Mouse (Mus musculus) right cerebral cortex, adult 18-20 months (tissue): ENCODE measurements at regions not wholly inside any gene's neighbourhood (a gene's known extent, or its start where the extent isn't known, plus 50 kb on each side); places are given as distances from the start of the nearest gene placed in this dataset.

Experiments
- DNase-seq: peaks from one replicate; pipeline ENCODE4 v3.0.0; 2022; ENCODE audit warnings: mixed read lengths

DNA sequence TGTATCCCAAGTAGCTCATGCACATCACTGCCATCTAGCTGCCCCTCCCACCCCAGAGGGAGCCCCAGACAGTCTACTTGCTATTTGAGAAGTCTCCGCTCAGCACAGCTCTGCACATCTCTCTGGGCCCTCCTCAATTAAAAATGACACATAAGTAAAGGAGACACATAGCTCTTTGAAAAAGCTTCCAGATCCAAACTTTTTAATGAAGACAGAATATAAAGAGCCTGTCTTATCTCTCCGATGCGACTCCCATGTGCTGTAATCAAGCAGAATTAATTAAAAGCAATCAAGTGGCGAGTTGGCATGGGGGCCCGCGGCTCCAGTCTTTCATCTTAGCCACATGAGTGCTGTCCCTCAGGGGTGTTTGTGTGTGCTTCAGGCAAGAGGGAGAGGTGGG lies 144.6 kb upstream of the Gjb5 start:
- no peak for DNase-seq

DNA sequence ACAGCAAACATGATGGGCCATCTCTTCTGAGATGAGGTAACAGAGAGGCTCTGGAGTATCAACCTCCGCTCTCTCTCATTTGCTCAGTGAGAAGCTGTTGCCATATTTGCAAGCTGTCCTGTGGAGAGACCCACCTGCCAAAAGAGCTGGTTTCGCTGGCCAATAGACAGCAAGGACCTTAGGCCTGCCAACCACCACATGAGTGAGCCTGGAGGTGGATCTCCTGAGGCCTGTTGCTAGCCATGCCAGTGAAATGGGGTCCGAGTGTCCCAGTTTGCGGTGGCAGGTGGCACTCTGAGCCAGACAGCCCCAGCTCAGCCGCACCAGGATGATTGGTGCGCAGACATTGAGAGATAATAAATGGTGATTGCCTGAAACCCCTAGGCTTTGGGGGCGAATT lies 143.9 kb upstream of the Gjb5 start:
- DNase-seq = no peak

DNA sequence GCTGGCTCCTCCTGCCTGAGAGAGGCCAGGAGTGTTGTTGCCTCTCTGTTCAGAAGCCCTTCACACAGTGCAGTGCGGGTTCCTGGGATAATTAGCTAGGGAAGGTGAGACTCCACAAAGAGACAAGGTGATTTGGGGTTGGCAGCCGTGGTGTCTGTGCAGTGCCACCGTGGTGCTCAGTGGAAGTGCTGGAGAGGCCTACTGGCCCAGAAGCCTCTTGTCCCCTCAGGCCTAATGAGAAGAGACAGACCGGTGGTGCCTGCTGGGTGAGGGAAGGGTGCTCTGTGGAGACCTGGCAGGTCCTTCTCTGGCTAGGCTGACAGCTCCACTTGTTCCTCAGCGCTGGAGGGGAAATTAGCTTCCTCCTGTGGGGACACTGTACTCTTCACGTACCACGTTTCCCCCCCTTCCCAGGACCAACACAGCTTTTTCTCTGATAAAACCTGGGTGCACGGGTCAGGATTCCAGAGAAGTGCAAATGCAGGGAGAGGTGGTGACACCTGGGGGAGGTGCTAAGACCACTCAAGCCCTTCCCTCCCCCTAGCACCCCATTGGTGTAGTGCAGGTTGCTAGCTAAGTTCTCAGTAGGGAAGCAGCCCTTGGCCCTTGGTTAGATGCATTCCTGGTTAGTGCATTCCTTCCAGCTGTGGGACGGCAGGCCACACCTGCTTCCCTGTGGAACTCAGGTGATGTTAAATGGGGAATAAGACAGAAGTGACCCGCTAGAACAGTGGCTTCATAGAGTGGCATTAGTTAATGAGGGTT lies 129.2 kb upstream of the Gjb5 start:
- no peak for DNase-seq

DNA sequence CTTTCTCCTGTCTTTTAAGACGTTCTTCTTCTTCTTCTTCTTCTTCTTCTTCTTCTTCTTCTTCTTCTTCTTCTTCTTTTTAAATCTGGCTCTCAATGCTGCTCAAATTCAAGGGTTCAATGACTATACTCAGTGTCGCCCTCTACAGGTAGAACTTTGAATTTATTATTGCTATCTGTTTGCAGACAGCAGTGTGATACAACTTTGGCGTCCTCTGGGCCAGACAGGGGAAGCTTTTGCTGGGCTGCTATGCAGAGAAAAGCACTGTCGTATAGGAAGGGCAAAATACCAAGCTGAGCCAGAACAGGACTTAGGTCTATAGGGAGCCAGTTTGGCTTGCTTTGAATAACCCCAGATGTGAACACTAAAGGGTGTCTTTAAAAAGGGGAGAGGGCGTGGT lies 127.3 kb upstream of the Gjb5 start:
- DNase-seq = no peak

DNA sequence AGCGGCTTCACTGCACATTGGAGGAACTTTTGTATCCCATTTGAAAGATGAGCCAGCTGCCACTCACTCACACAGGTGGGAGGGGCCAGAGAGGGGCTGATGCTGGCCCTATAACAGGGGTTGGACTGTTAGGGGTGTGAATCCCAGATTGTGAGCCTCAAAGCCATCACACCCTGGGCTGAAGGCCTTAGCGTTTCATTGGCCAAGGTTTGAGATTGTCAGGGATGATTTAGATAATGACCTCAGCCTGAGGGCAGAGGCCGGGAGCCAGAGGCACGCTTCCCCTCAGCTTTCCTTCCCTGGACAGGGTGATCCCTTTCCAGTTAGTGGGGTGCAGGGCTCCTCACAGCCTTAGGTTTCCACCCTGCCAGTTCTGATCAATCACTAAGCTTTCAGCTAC lies 124.5 kb upstream of the Gjb5 start:
- DNase-seq = no peak

DNA sequence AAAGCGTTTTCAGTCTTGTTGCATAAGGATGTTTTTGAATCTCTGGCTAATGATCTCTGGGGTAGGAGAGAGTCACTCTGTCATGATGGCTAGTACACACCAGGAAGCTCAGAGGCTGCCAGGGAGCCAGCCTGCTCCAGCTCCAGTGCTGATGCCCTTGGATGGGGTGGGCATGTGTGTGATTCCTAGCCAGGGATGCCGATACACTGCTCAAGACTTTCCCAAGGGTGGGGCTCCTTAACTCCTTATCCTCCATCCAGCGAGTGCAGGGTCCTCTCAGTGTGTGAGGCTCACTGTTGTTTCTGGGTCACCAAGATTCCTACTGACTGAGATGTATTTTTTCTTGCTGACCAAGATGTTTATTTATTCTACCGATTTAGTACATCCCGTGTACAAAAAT lies 122.4 kb upstream of the Gjb5 start:
- DNase-seq = no peak

DNA sequence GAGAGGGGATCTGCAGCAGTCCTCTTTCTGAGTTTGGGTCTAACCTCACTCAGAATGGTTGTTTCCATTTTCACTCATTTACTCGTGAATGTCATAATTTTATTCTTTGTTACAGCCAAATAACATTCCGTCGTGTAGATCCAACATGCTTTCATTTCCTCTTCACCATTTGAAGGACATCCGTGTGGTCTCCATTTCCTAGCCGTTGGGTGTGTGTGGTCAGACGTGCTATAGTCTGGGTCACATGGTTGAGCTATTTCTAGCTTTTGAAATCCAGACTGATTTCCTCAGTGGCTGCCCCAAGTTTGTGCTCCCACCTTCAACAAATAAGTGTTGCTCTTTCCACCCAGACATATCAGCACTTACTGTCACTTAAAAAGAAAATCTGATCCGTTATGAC lies 111.9 kb upstream of the Gjb5 start:
- DNase-seq = no peak

DNA sequence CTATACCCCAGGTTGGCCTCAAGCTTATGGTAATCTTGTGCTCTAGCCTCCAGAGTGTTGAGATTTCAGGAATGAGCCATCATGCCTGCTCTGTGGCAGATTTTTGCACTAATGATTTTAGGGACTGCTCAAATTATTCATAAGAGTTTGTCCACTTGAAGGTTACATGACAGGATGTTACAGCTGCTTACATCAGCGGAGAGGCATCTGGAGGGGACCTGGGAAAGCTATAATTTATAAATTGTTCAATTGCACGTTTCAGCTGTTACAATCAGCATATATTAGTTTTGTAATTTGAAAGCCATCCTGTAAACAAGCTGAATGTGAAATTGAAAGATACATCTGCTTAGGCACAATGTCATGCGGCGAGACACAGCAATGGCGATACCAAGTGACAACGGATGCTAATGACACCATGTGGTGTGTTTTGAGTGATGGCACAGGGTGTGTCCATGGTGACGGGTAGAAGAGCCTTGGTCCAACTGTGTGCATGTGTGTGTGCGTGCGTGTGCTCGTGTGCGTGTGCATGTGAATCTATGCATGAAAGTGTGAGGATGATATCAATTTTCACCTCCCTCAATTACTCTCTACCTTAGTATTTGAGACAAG lies 96.6 kb upstream of the Gjb5 start:
- no peak for DNase-seq

DNA sequence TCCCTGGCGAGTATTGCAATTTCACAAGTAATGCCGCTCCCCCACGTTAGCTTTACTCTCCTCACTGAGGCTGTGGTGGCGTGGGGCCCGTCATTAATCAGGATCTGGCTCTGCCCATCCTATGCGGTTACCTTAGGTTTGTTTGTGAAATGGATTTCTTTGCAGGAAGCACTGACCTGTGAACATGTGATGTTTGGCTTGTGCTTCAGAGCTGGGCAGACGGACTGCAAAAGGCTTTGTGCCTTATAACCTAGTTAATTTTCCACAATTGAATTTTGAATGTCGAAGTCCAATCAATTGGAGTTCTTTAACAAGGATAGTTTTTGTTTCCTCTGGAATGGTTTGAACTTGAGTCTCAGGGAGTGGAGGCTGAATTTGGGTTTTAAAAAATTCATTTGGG lies 94.1 kb upstream of the Gjb5 start:
- no peak for DNase-seq

DNA sequence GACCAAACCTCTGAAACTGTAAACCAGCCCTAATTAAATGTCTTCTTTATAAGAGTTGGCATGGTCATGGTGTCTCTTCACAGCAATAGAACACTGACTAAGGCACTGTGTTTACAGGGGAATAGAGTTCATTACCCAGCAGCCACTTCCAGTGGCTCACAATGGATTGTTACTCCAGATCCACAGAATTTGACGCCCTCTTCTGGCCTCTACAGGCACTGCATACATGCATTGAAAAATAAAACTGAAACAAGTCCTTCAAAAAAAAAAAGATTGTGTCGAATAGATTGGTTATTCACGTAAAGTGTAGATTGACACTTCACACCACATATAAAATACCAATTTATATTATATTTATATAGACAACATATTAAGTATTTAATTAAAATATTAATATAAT lies 87.3 kb upstream of the Gjb5 start:
- DNase-seq = no peak

DNA sequence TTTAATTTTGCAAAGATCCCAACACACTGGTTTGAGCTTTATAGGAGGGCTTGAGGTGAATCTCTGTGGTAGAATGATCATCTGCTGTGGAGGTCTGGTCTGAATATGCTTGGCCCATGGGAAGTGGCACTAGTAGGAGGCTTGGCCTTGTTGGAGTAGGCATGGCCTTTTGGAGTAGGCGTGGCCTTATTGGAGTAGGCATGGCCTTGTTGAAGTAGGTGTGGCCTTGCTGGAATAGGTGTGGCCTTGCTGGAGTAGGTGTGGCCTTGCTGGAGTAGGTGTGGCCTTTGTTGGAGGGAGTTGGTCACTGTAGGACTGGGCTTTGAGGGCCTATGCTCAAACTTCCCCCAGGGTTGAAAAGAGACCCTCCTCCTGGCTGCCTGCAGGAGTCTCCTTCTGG lies 86.1 kb upstream of the Gjb5 start:
- DNase-seq = no peak

DNA sequence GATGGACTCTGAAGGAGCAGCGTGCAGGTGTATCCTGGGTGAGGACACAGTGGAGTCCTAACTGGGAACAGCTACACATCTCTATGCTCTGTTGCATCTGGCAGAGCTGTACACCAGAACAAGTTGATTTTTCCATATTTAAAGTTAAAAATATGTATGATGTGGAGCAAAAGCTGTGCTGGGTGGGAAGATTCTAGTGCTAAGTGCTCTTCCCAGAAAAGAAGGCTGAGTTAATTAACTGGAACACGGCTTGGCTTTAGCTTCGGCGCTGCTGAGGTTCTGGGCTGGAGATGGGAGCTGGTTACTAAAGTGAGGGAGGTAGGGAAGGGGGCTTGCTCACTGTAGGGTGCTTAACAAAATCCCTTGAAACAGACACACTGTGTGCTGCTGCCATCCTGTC lies 84.0 kb upstream of the Gjb5 start:
- DNase-seq = peak; percentile 17

DNA sequence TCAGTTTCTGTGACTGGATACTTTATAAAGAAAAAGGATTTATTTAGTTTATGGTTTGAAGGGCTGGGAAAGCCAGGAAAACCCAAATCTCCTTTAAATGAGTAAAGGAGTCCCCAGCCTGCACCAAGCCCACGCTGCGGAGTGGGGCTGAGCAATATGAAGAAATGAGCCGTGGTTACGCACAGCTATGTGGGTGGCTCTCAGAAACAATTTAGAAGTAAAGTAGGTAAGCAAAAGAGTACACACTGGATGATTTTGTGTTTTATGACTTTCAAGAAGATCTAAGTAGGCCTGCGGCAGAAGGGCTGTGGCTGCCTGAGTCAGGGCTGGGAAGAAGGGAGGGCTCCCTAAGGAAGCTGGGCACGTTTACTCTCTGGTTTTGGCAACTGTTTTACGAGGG lies 82.6 kb upstream of the Gjb5 start:
- peak; percentile 47 for DNase-seq

DNA sequence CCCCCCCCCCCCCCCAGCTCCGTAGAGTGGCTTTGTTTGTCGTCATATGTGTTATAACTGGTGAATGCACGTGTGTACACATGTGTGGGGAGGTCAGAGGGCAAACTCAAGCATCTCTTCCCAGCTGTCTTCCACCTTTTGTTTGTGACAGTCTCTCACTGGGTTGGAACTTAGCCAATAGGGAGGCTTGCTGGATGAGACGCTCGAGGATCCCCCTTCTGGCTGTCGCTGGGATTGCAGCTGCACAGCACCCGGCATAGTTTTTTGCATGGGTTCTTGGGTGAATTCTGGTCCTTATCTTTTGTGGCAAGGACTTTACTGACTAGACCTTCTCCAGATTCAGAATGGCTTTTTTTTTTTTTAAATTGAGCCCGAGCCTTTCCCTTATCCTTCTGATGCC lies 77.1 kb upstream of the Gjb5 start:
- DNase-seq = no peak

DNA sequence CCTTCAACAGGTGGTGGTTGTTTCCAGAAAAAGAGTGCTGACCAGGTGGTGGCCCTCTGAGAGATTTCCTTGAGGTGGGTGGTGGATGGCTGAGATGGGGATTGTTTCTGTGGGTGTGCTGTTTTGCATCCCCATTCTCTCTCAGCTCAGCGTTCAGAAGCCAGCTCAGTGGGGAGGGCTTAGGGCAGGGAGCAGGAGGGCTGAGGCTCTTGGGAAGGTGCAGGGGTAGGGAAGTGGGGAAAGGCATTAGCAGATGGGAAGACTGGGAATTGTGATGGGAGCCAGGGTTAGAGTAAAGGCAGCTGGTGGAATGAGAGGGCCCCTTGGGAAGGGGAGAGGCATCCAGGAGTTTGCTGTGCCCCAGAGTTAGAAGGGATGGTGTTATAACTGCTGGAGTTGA lies 72.3 kb upstream of the Gjb5 start:
- DNase-seq = no peak

DNA sequence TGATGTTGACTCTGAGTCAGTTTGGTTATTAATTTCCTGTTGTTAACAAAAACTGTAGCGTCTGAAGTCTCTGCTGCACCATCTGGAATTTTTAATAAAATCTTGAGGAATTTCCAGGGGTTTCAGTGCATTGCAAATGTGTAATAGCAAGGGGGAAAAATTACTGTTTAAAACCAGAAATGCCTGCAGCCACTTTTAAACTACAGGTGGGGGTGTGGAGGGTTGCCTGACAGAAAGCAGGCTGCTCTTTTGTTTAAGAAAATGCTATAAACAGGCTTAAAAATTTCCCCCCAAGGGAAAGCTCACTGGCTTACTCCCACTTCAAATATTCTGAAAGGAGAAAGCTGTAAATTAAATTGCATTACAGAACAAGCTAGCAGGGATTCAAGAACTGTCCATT lies 71.8 kb upstream of the Gjb5 start:
- DNase-seq = no peak

DNA sequence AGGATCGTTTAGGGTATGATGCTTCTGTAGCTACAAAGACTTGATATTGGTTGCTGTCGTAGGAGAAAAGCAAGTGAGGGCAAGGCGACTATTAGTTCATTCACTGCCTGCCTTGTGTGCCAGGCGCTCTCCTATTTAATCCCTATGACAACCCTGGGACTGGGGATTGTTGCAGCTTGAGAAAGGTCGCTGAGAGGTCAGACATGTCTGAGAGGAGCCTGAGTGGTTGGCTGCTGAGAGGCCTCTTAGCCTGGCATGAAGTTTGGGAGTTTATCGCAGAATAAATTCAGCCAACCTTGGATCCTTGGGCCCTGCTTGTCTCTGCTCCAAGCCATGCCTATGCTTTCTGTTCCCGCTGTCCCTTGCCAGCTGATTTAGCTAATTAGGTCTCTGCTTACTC lies 65.9 kb upstream of the Gjb5 start:
- DNase-seq = no peak

DNA sequence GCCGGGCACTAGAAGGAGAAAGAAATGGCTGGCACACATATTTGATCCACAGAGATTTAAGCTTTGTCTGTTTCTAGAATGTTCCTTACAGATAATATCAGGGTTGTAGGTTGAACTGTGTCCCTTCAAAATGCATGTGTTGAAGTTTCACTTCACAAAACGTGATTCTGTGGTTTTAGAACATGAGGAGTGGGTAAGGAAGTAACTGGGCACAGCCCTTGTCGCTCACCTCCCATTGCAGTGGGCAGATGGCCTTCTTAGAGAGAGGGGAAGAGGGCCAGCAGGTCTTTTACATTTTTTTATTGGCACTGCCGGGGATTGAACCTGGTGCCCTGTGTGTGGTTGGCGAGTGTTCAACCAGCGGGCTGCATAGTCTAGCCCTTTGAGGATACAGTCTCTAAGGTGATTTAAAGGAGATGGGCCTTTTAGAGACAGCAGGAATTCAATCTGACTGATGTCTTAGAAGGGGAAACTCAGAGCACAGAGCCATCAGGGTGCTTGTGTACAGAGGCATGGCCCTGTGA lies 64.0 kb upstream of the Gjb5 start:
- DNase-seq = no peak

DNA sequence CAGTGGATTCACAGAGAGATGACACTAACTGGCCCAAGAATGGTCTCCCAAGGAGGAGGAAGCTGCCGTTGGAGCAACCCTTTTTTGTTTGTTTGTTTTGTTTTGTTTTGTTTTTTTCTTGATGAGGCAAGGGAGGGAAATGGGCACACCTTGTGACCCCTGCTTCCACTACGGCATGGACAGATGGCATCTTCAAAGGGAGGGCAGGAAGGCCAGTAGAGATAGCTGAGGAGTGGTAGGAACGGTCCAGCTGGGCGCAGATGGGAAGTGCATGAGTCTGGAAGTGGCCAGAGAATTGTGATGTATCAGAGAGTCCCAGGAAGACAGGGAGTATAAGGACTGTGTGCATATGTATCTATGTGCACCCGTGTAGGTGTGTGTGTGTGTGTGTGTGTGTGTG lies 63.1 kb upstream of the Gjb5 start:
- DNase-seq = no peak

DNA sequence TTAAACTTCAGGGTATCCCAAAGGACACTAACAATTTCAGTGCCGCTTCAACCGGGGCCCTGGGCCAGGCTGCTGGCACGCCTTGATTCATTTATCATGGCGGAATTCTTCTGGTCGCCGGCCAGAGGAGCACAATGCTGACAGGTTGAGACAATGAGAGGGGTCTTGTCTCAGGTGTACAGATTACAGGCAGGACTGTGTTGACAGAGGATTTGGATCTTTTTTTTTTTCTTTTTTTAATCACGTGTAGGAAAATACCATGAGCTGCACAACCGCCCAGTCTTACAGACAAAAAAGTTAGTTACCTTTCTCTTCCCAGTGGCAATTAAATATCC lies 61.8 kb upstream of the Gjb5 start:
- DNase-seq = no peak

DNA sequence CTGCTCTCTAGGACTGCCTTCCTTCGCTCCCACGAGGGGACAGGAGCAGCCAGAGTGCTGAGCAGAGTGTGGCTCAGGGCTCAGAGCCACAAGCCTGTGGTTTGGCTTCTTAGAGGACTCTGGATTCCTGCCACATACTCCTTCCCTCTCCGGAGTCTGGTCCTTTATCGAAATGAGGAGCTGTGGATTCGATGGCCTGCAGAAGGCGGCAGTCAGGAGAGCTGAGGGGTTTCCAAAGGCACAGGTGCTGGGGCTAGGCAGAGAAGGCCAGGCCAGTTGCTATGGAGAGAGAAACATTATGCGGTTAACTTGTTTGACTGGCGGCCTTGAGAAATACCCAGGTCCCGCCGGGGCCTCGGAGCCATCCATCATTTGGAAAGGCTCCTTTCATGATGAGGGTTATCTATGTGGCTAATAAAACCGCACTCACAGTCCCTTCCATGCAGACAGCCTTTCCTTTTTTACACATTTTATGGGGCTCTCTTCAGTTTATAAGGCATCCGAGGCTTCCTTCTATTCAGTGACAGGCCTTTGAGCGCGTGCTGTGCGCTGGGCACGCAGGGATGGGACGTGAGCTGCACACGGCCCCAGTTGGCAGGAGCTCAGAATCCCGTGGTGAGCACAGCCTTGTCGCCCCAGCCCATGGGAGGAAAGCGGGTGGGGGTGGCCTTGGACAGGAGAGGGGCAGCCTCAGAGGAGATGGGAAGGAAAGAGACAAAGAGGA lies 61.2 kb upstream of the Gjb5 start:
- no peak for DNase-seq

DNA sequence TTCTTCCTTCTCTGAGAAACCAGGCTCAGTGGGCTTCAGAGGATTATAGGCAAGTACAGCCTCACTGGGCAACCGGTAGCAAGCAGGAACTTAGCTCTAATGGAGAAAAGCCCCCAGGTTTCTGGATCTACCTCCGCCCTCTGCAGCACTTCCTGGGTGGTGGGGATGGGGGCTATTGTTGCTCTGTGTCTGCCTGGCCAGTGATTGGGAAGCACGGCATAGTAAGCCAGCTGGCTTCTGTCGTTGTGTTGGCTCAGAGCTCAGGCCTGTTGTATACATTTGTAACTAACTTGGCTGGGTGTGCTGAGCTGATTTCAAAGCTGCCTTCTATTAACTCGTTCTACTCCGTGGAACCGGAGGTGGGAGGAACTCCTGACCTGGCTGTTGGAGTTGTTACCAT lies 58.9 kb upstream of the Gjb5 start:
- no peak for DNase-seq

DNA sequence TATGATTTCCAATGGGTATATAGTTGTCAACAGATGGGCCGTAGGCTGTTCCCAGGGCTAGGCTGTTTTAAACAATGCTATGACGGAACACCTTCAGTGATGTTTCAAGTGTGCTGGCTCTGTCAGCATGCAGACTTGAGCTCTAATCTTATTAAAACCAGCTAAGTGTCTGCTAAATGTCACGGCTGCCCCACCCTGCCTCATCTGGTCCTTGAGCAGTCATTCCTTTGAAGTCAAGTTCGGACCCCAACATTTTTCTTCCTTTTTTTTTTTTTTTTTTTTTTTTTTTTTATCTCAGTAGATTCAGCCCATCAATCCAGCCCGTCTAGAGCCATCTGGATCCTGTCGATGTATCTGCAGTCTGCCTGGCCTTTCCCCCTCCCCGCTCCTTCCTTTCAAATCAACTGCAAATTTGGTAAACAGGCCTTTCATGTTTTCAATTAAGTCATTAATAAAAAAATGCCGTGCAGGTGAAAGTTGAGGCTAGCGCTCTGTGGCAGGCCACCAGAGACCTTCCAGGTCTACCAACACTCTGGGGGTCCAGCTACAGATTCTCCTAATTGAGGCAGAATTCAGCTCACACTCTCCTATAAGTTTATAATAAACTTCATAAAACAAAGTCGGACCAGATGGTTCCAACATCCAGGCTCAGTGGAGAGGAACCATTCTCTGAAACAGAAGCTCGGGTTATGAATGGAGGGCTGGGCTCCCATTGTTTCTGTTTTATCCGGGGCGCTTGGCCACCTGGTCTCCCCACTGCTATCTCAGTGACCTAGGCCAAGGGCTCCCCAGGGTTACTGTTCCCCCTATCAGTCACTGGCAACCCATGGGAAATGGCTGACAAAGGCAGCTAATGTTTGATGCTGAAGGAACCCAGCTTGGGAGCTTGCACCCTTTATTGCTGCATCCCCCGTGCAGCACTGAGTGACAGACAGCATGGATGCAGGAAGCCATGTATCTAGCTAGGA lies 56.3 kb upstream of the Gjb5 start:
- DNase-seq = no peak
